Mouse (Mus musculus) forebrain, embryonic 15.5 days (tissue): ENCODE data around the gene Ostc. TPM values are rescaled to one million over a fixed set of nuclear protein-coding genes. Genes with fewer than 3 reads are reported as not detected.

Source experiments
- ATAC-seq: fragments of 200-750 bp; cut with Nextera tagmentation; replicated peaks from 2 replicates; pipeline ENCODE4 v1.8.0; 2017; ENCODE audit warnings: mild to moderate bottlenecking, moderate TSS enrichment, moderate library complexity
- H3K27ac ChIP-seq: fragments of 300-500 bp; sonication (generic); replicated peaks from 2 replicates; pipeline ENCODE4 v1.5.1; 2015; ENCODE audit warnings: mild to moderate bottlenecking, inconsistent platforms
- H3K27me3 ChIP-seq: fragments of 300-500 bp; sonication (generic); 2 replicates; pipeline ENCODE4 v1.6.1; 2015; ENCODE audit warnings: inconsistent platforms
- H3K36me3 ChIP-seq: fragments of 300-500 bp; sonication (generic); 2 replicates; pipeline ENCODE4 v1.6.1; 2015; ENCODE audit warnings: mild to moderate bottlenecking, inconsistent platforms
- H3K4me1 ChIP-seq: fragments of 300-500 bp; sonication (generic); 2 replicates; pipeline ENCODE4 v1.6.1; 2015; ENCODE audit warnings: inconsistent platforms
- H3K4me2 ChIP-seq: fragments of 300-500 bp; sonication (generic); replicated peaks from 2 replicates; pipeline ENCODE4 v1.6.1; 2015; ENCODE audit warnings: mild to moderate bottlenecking, inconsistent platforms
- H3K4me3 ChIP-seq: fragments of 300-500 bp; sonication (generic); 2 replicates; pipeline ENCODE4 v1.5.1; 2015; ENCODE audit warnings: mild to moderate bottlenecking, inconsistent platforms
- H3K9ac ChIP-seq: fragments of 300-500 bp; sonication (generic); replicated peaks from 2 replicates; pipeline ENCODE4 v1.6.1; 2015; ENCODE audit warnings: mild to moderate bottlenecking, inconsistent platforms
- H3K9me3 ChIP-seq: fragments of 300-500 bp; sonication (generic); 2 replicates; pipeline ENCODE4 v1.6.1; 2016; ENCODE audit warnings: inconsistent platforms
- WGBS: fragments of 180-500 bp; shearing (Covaris S2); methylation state at CpG from one replicate; pipeline ENCODE4 v1.1.7; 2015; ENCODE audit warnings: mixed read lengths; 5-methylcytosine and 5-hydroxymethylcytosine counted together
- polyA plus RNA-seq: library from polyadenylated mRNA; unstranded; fragments of >200 nt; fragmentation: Nextera tagmentation; extraction: Ambion mirVana; gene quantifications from 2 replicates; pipeline ENCODE4 v1.2.1, GENCODE M21; 2015

The Ostc gene
- polyA plus RNA-seq, result 237 and 246 TPM in 2 replicates

DNA sequence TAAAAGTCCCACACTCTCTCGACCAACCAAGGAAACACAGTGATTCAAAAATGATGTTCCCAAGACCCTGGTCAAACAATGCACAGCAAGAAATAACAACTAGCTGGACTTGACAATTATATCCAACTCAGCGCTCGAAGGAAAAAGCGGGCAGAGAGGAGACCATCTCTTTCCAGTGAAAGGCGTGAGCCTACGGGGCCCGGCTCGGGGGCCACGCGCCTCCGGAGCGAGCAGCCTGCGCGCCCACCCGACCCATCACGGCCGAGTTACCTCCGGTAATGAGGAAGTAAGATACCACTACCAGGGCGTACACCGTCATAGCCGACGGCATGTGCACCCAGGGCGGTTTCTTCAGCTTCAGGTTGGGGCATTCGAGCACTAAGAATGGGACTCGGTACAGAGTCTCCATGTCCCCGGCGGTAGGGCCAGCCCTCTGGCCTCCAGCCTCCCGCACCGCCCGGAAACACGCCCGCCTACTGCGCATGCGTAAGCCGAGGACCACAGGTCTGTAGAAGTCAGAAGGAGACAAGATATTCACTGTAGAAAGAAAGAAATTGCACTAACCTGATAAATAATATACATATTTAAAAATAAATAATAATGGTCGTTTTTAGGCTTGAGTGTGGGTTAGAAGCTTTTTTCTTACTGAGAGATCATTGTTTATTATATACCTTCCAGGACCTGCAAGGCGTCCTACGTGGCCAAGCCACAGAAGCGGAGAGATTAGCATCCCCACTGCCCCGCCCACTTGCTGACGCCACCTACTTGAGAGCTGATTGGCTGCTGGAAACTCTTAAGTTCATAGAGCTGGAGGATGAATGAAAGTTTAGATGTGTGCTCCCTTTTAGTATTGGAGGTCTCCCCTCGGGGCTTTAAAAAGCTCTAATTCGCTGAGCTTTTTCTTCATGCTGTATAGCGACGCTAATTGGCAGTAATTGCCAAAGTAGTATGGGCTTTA, at the start of gene Ostc:
Gene Ostc, minus strand, starts transcription at position 478 of the 958 bp plus-strand sequence.
- Histone ChIP-seq H3K4me1 (peaks cover 22% of the 10 kb centered on the region), H3K9ac (peak within 1 kb of the TSS; percentile 69), H3K36me3 (no peaks in the 10 kb centered on the region), H3K27me3 (no peaks in the 10 kb centered on the region), H3K27ac (peak within 1 kb of the TSS; percentile 72), H3K4me2 (peak within 1 kb of the TSS; percentile 53), H3K9me3 (no peaks in the 10 kb centered on the region), H3K4me3 (peak within 1 kb of the TSS; percentile 60)
- ATAC-seq, result peak; percentile 97
- under 1% methylated on average over 45 of the region's 45 CpGs for WGBS

DNA sequence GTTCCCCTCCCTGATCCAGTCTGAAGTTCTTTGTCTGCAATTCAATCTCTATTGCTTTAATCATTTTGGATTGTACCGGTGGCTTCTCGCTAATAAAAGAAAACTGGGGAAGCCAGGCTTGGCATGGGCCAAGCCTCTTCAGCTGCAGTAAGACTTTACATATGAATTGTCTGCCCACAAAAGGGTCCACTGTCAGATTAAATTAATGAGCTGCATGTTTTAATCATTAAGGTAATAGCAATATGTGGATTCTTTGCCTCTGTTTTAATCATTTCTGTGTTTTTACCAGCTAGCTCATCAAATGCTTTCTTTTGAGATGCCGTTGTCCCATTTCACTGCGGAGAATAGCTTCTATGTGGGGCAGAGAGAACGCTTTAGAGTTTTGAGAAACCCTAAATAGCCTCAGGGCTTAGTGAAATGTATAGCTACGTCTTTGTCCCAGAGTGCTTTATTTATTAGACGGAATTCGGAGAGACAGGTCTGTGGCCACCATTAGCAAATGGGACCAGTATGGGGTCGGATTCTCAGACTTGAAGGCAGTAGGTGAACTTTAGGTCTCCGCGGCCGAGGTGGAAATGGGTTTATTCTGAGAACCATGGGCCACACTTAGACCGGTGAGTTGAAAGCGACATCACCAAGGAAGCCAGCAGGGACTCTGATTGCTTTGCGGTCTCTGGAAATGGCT, 49.1 kb upstream of the Ostc start:
- ATAC-seq, result peak; percentile 73
- H3K9me3 ChIP-seq, result no peaks in the 10 kb centered on the region
- H3K4me3 ChIP-seq, result no peak overlapping the region
- 7% methylated on average over 15 of the region's 15 CpGs for WGBS
- H3K9ac ChIP-seq, result no peak overlapping the region
- no peaks in the 10 kb centered on the region for H3K36me3 ChIP-seq
- H3K4me1 ChIP-seq, result peaks cover 19% of the 10 kb centered on the region
- peak overlapping the region; percentile 33; the same call in 1 of the 2 replicates for H3K27ac ChIP-seq
- peak overlapping the region; percentile 25 for H3K4me2 ChIP-seq
- no peaks in the 10 kb centered on the region for H3K27me3 ChIP-seq

DNA sequence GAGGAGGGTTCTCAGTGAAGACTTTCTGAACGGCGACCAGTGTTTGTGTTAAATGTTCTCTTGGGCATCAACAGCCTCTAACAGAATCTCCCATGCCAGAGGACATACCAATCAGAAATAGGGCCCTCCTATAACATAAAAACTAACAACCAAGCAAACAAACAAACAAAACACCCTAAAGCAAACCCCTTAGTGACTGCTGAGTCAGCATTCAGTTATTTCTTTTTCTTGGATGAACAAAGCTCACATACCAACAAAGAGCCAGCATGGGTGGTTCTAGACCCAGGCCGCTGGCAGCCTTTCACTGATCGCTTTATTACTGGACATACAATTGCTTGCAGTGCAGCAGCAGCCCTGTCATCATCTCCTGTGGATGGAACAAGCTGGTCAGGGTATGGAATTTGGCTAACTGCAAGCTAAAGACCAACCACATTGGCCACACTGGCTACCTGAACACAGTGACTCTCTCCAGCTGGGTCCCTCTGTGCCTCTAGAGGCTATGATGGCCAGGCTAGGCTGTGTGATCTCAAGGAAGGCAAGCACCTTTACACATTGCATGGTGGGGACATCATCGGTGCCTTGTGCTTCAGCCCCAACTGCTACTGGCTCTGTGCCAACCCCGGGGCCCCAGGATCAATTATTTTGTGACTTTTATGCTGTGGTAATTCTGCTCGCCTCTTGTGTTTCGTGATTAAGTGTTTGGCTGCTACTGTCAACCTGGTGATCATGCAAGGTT, 48.0 kb upstream of the Ostc start:
- Histone ChIP-seq H3K4me1 (peaks cover 19% of the 10 kb centered on the region), H3K36me3 (no peaks in the 10 kb centered on the region), H3K27ac (0 out of 2 replicates have a peak overlapping the region, but pooled peaks have one; percentile 7), H3K4me2 (peak overlapping the region; percentile 25; the same call in 1 of the 2 replicates), H3K4me3 (no peak overlapping the region), H3K27me3 (no peaks in the 10 kb centered on the region), H3K9me3 (no peaks in the 10 kb centered on the region), H3K9ac (no peak overlapping the region)
- WGBS, result 28% methylated on average over 8 of the region's 8 CpGs
- ATAC-seq, result 0 out of 2 replicates have a peak, but pooled peaks have one; percentile 57

DNA sequence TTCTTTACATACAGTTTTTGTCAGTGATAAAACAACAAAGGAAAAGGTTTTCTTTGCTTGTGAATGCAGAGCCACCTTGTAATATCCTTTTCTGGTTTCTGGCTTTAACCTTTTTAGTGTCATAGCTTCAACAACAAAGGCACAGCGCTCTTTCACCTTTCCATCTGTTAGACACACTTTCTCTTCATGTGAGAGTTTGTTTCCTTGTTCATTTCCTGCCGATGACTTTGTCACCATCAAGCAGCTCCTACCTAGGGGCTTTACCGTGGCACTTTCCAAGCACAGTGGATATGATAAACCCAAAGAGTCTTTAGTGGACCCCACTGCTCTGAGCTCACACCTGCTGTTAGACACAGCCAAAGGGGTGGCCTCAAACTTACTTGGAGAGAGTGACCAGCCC, 40.0 kb upstream of the Ostc start:
- Histone ChIP-seq H3K4me3 (no peak overlapping the region), H3K9ac (no peak overlapping the region), H3K36me3 (no peaks in the 10 kb centered on the region), H3K4me2 (no peak overlapping the region), H3K9me3 (0 out of 2 replicates have a peak, but pooled peaks cover 4% of the 10 kb centered on the region), H3K27ac (no peak overlapping the region), H3K4me1 (peaks cover 9% of the 10 kb centered on the region; the same call in 1 of the 2 replicates), H3K27me3 (no peaks in the 10 kb centered on the region)
- no peak for ATAC-seq
- WGBS, result 95% methylated on average over 3 of the region's 3 CpGs

DNA sequence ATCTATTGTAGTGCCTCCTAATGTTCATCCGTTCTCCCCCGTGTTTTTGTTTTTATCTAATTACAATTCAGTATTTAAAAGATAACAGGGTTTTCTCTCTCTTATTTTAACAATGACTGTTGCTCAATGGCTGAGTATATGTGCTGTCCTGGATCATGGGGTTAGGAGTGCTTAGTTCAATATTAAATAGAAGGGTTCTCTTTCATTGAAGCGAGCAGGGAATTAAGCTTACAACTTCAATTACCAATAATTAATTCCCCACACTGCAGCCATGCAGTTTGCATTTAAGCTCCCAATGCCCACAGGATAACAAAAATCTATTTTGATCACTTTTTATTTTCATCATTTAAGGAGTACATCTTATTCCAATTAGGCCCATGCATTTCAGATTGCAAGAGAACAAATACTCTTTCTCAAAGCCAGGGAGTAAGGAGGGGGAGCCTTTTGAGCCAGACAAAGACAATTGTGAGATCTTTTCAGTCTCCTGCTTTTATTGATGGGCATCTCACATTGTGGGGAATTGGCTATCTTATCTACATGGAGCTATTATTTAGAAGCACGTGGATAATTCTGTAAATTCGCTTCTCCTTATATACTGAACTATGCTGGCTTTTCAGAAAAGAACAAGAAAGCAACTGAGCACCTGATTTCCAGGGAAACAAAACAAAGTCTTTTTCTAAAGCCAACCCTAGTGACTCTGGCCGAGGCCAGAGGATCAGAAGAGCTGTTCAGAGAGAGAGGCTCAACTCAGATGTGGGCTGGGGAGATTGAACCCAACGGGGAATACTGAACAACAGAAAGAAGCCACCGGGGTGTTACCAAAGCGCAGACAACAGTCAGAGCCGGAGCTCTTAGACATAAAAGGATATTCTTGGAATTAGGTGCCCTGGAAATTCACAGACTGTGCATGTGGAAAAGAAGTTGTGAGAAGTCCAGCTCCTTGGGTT, 37.7 kb upstream of the Ostc start:
- H3K27me3 ChIP-seq, result no peaks in the 10 kb centered on the region
- 6% methylated on average over 10 of the region's 10 CpGs for WGBS
- no peak overlapping the region for H3K4me2 ChIP-seq
- H3K9ac ChIP-seq, result no peak overlapping the region
- ATAC-seq, result 0 out of 2 replicates have a peak, but pooled peaks have one; percentile 41
- H3K27ac ChIP-seq, result no peak overlapping the region
- H3K9me3 ChIP-seq, result 0 out of 2 replicates have a peak, but pooled peaks cover 4% of the 10 kb centered on the region
- H3K4me1 ChIP-seq, result peaks cover 9% of the 10 kb centered on the region; the same call in 1 of the 2 replicates
- no peaks in the 10 kb centered on the region for H3K36me3 ChIP-seq
- H3K4me3 ChIP-seq, result no peak overlapping the region

DNA sequence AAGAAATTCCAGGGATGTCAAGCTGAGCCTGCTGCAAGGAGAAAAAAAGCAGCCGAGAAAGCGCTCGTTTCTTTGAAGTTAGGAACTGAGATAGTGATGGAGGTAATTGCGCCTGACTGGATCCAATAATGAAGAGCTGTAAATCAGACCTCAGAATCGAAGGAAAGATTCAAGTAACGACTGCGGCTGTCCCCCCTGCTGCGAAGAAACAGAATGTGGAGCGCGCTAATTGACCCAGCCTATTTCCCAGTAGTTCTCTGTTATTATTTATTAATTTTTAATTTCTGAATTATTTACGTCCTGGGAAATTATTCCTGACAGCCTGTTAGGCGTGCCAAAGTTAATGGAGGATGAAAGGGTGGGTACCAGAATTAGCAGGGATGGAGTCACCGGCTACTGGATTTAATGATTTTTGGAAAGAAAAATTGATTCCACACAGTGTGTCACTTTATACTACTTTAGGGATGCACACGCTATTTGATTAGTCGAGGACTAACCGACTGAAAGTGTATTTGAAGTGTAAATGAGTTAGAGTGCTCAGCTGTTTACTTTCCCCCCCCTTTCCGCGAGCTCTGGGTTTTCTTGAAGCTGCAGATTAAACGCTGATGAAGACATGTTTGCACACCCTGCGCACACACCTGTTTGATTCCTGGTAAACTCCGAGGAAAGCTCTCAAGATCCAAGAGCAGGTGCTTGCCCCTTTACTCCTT, 28.6 kb upstream of the Ostc start:
- Histone ChIP-seq H3K36me3 (no peaks in the 10 kb centered on the region), H3K4me2 (no peak overlapping the region; the same call in 1 of the 2 replicates), H3K9ac (no peak overlapping the region; the same call in 1 of the 2 replicates), H3K27me3 (no peaks in the 10 kb centered on the region), H3K4me3 (no peak overlapping the region), H3K4me1 (peaks cover 9% of the 10 kb centered on the region; the same call in 1 of the 2 replicates), H3K9me3 (no peaks in the 10 kb centered on the region), H3K27ac (no peak overlapping the region)
- ATAC-seq, result 0 out of 2 replicates have a peak, but pooled peaks have one; percentile 38
- WGBS, result 19% methylated on average over 21 of the region's 21 CpGs

DNA sequence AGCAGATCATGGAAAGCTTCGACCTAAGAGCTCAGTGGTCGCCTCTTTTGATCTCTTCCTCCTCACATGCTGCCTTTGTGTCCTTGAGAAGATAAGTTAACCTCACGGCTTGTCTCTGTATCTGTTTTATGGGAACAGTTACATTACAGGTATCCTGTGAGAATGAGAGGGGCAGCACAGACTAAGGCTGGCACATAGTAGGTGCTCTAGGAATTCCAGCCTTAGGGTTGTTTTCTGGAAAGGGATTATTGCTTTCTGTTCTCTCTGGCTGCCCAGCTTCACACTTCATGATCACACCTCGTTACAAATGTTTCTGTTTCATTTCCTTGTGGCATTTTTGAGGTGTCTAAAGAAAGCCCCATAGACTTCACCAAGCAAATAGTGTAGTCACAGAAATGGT, 27.5 kb upstream of the Ostc start:
- peaks cover 9% of the 10 kb centered on the region; the same call in 1 of the 2 replicates for H3K4me1 ChIP-seq
- H3K27me3 ChIP-seq, result no peaks in the 10 kb centered on the region
- ATAC-seq, result no peak
- no peak overlapping the region for H3K27ac ChIP-seq
- no peak overlapping the region for H3K9ac ChIP-seq
- H3K4me3 ChIP-seq, result no peak overlapping the region
- no peaks in the 10 kb centered on the region for H3K9me3 ChIP-seq
- 33% methylated on average over 4 of the region's 4 CpGs for WGBS
- H3K4me2 ChIP-seq, result no peak overlapping the region
- H3K36me3 ChIP-seq, result no peaks in the 10 kb centered on the region

DNA sequence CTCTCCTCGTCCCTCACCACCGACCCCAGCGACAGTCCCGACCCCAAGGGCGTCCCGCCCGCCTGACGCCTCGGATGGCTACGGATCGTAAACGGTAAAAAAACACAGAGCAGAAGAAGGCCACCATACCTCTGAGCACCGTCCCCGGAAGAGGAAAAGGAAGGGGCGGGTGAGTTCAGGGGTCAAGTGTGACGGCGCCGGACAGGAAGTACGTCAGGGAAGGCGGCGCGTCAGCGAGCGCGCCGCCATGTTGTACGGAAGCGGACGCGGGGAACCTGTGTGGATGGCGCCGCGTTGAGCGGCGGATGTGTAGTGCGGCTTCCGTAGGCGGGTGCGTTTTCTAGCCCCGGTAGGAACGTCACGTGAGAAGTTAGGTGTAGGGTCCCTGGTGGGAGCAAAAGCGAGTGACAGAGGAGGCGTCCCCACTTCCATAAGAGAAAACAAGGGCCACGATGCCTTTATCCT, 21.0 kb upstream of the Ostc start, which contains the start of gene Rpl34:
Gene Rpl34, minus strand, starts transcription at position 210 of the 465 bp plus-strand sequence.
- Histone ChIP-seq H3K27me3 (no peaks in the 10 kb centered on the region), H3K4me3 (peak within 1 kb of the TSS; percentile 85), H3K4me1 (peaks cover 25% of the 10 kb centered on the region), H3K9me3 (no peaks in the 10 kb centered on the region), H3K9ac (peak within 1 kb of the TSS; percentile 91), H3K36me3 (peaks cover 36% of the 10 kb centered on the region), H3K27ac (peak within 1 kb of the TSS; percentile 85), H3K4me2 (peak within 1 kb of the TSS; percentile 68)
- peak; percentile 100 for ATAC-seq
- WGBS, result under 1% methylated on average over 45 of the region's 45 CpGs

DNA sequence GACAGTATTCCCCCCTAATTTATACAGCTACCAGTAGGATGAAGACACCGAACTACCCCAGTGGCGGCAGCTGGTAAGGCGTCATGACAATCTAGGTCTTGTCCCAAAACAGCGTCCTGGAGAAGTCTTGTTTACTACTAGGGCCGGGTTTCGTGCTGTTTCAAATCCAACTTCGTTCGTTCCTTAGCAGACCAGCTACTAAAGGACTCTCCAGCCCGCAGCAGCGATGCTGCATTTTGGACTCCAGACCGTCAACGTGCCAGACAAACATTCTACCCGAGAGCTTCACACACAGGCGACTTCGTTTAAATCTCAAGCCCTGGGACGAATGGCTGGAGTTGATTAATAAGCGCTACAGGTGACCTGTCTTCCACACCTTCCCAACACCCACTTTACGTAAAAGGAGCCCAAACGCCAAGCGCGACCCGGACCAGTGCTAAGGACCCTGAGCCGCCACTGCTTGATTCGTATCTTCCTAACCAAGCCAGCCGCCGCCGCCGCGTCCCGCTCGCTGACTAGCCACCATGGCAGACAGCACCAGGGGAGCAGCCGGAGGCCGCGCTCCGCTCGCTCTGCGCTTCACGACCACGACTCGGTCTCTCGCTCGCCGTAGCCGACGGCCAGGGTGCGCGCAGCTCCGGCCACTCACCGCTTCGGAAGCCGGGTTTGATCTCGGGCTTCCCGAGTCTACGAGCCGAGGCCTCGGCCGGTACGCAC, 20.4 kb upstream of the Ostc start:
- H3K9ac ChIP-seq, result peak overlapping the region; percentile 91
- peaks cover 25% of the 10 kb centered on the region for H3K4me1 ChIP-seq
- H3K4me2 ChIP-seq, result peak overlapping the region; percentile 68
- ATAC-seq, result no peak; the same call in 1 of the 2 replicates
- no peaks in the 10 kb centered on the region for H3K27me3 ChIP-seq
- peak overlapping the region; percentile 85 for H3K4me3 ChIP-seq
- no peaks in the 10 kb centered on the region for H3K9me3 ChIP-seq
- 2% methylated on average over 58 of the region's 58 CpGs for WGBS
- H3K27ac ChIP-seq, result peak overlapping the region; percentile 85
- H3K36me3 ChIP-seq, result peaks cover 39% of the 10 kb centered on the region
